Mouse (Mus musculus) embryonic facial prominence, embryonic 15.5 days (tissue): ENCODE data around the gene Gpr87. TPM values are rescaled to one million over a fixed set of nuclear protein-coding genes. Genes with fewer than 3 reads are reported as not detected.

Experiments
- ATAC-seq: fragments of 200-750 bp; cut with Nextera tagmentation; 2 replicates; pipeline ENCODE4 v1.8.0; 2017; ENCODE audit warnings: low read depth, moderate TSS enrichment; ENCODE audit not compliant: insufficient number of reproducible peaks, low FRiP score, low TSS enrichment
- H3K27ac ChIP-seq: fragments of 300-500 bp; sonication (generic); replicated peaks from 2 replicates; pipeline ENCODE4 v1.5.1; 2015; ENCODE audit warnings: mild to moderate bottlenecking, inconsistent platforms
- H3K27me3 ChIP-seq: fragments of 300-500 bp; sonication (generic); 2 replicates; pipeline ENCODE4 v1.6.1; 2015; ENCODE audit warnings: inconsistent platforms
- H3K36me3 ChIP-seq: fragments of 300-500 bp; sonication (generic); 2 replicates; pipeline ENCODE4 v1.6.1; 2015; ENCODE audit warnings: mild to moderate bottlenecking, inconsistent platforms
- H3K4me1 ChIP-seq: fragments of 300-500 bp; sonication (generic); 2 replicates; pipeline ENCODE4 v1.6.1; 2015; ENCODE audit warnings: inconsistent platforms
- H3K4me2 ChIP-seq: fragments of 300-500 bp; sonication (generic); replicated peaks from 2 replicates; pipeline ENCODE4 v1.6.1; 2015; ENCODE audit warnings: mild to moderate bottlenecking, inconsistent platforms
- H3K4me3 ChIP-seq: fragments of 300-500 bp; sonication (generic); replicated peaks from 2 replicates; pipeline ENCODE4 v1.5.1; 2015; ENCODE audit warnings: mild to moderate bottlenecking, inconsistent platforms
- H3K9ac ChIP-seq: fragments of 300-500 bp; sonication (generic); 2 replicates; pipeline ENCODE4 v1.6.1; 2015; ENCODE audit warnings: inconsistent platforms
- H3K9me3 ChIP-seq: fragments of 300-500 bp; sonication (generic); replicated peaks from 2 replicates; pipeline ENCODE4 v1.6.1; 2016; ENCODE audit warnings: inconsistent platforms
- WGBS: fragments of 180-500 bp; shearing (Covaris S2); methylation state at CpG from one replicate; pipeline ENCODE4 v1.1.7; 2015; 5-methylcytosine and 5-hydroxymethylcytosine counted together
- polyA plus RNA-seq: library from polyadenylated mRNA; unstranded; fragments of >200 nt; fragmentation: Nextera tagmentation; extraction: Ambion mirVana; gene quantifications from 2 replicates; pipeline ENCODE4 v1.2.1, GENCODE M21; 2015

The Gpr87 gene
- polyA plus RNA-seq, 1 experiment from 2014 or later, result 25.8 TPM

DNA sequence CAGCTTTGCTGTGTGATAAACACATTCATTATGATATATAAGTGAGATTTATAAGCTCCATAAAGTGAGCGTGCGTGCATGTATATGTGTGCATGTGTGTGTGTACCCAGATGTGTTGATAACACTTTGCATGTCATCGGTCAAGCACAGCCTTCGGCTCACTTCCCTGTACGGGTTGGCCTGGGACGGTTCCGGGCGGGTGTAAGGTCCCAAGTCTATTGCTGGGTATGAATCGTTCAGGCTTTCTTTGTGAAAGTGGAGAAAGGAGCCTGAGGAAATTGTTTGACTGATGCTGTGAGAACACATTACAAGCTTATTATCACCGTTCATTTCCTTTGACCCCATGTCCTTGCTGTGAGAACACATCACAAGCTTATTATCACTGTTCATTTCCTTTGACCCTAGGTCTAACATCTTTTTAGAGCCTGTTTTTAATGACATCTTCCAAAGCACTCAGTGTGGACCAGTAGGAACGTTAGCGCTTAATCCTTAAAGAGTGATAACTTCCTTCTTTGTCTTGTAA is 55.9 kb downstream of the Gpr87 start:
- Histone ChIP-seq H3K27ac (no peak overlapping the region), H3K27me3 (no peaks in the 10 kb centered on the region), H3K4me3 (no peak overlapping the region), H3K36me3 (no peaks in the 10 kb centered on the region), H3K4me2 (no peak overlapping the region), H3K9me3 (no peaks in the 10 kb centered on the region), H3K4me1 (no peaks in the 10 kb centered on the region), H3K9ac (no peak overlapping the region)
- 79% methylated on average over 12 of the region's 12 CpGs for WGBS
- ATAC-seq, result no peak

- no peak overlapping the region for H3K9ac ChIP-seq
- H3K4me3 ChIP-seq, result no peak overlapping the region
- no peak overlapping the region for H3K27ac ChIP-seq
- H3K4me1 ChIP-seq, result no peaks in the 10 kb centered on the region; the same call in 1 of the 2 replicates
- H3K27me3 ChIP-seq, result no peaks in the 10 kb centered on the region
- H3K4me2 ChIP-seq, result no peak overlapping the region
- H3K9me3 ChIP-seq, result no peaks in the 10 kb centered on the region
- no peaks in the 10 kb centered on the region for H3K36me3 ChIP-seq
- ATAC-seq, result no peak
- WGBS, result 73% methylated on average over 5 of the region's 5 CpGs
These were observed 58.8 kb downstream of the Gpr87 start for GRCm38 (mm10) chr3:59135911-59136653.

DNA sequence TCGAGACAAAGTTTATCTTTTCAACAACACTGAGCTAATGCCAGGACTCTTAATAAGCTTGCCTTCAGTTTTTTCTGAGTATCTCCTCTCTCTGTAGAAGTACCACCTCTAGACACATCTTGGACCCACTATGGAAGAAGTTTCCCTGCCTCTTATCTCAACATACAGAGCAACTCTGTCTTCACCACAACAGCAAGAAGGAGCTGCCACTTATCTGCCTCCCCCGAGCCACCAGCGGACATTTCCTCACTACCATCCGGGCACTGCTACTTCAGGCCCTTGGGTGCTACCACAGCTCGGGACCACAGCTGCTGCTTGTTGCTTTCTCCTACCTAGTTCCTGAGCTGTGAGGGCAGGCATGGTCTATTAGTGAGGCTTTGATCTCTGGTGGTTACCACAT is 61.7 kb downstream of the Gpr87 start:
- 76% methylated on average over 5 of the region's 5 CpGs for WGBS
- ATAC-seq, result no peak

DNA sequence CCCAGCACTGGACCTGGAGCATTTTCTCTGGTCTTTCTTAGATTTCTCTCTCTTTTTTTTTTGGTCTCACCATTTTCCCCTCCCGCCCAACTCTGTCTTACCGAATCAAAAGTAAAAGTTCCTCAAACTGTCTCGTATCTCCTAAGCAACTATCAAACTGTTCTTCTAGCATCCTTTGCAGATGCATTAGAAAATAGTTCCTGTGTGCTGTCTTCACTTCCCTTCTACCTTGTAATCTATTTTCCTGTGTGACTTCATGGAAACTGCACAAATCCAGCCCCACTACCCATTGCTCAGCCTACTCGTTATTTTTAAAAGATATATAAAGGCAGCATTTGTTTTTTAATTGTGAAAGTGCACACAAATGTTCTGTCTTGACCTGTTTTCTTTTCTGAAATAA is 62.9 kb downstream of the Gpr87 start:
- Histone ChIP-seq H3K4me3 (no peak overlapping the region), H3K27me3 (no peaks in the 10 kb centered on the region), H3K9me3 (no peaks in the 10 kb centered on the region), H3K4me1 (peaks cover 6% of the 10 kb centered on the region; the same call in 1 of the 2 replicates), H3K9ac (no peak overlapping the region), H3K27ac (no peak overlapping the region), H3K36me3 (no peaks in the 10 kb centered on the region), H3K4me2 (no peak overlapping the region)
- 87% methylated on average over 4 of the region's 4 CpGs for WGBS
- no peak for ATAC-seq

More for the DNA sequence above, 61.7 kb downstream of the Gpr87 start:
- no peaks in the 10 kb centered on the region for H3K36me3 ChIP-seq
- no peak overlapping the region for H3K9ac ChIP-seq
- no peaks in the 10 kb centered on the region for H3K9me3 ChIP-seq
- no peak overlapping the region for H3K4me2 ChIP-seq
- H3K4me3 ChIP-seq, result no peak overlapping the region
- H3K4me1 ChIP-seq, result peaks cover 6% of the 10 kb centered on the region; the same call in 1 of the 2 replicates
- no peaks in the 10 kb centered on the region for H3K27me3 ChIP-seq
- H3K27ac ChIP-seq, result no peak overlapping the region

DNA sequence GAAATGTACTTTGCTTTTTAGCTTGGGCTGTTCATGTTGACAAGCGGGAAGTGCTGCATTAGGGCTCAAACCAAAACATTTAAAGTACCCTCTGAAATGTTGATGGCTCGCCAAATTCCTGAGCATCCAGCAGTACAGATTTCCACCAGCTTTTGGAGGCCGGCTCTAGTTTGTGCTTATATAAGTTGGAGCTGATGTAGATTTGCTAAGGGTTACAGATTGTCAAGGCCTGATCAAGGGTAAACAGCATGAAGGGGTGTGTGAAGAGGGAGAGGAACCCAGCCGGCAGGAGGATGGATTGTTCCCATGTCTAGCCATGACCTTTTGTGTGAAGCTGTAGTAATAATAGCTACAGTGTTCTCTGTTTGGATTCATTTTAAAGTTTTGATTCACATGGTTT is 63.8 kb downstream of the Gpr87 start:
- H3K27me3 ChIP-seq, result no peaks in the 10 kb centered on the region
- H3K36me3 ChIP-seq, result no peaks in the 10 kb centered on the region
- H3K9ac ChIP-seq, result no peak overlapping the region
- no peak overlapping the region for H3K4me3 ChIP-seq
- no peaks in the 10 kb centered on the region for H3K9me3 ChIP-seq
- WGBS, result 28% methylated on average over 4 of the region's 4 CpGs
- peaks cover 6% of the 10 kb centered on the region; the same call in 1 of the 2 replicates for H3K4me1 ChIP-seq
- no peak overlapping the region for H3K4me2 ChIP-seq
- no peak overlapping the region for H3K27ac ChIP-seq
- no peak for ATAC-seq

DNA sequence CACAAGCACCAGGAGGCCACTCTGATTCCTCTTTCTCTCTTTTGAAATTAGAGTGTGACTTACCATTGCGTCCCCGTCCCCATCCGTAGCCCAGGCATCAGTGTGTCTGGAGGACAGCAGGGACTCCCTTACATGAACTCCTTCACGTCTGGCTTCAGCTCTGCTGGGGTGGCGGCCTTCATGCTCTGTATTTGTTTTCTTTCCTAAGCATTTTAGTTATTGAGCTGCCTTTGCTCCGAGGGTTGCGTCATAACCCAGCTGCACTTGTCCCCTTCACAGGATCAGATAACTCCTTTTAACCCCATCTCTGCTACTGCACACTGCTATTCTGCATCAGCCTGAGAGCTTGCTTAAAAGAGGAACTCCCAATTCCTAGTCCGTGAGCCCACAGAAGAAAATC is 64.5 kb downstream of the Gpr87 start:
- Histone ChIP-seq H3K4me3 (no peak overlapping the region), H3K4me1 (peaks cover 6% of the 10 kb centered on the region; the same call in 1 of the 2 replicates), H3K27ac (no peak overlapping the region), H3K36me3 (no peaks in the 10 kb centered on the region), H3K9me3 (no peaks in the 10 kb centered on the region), H3K9ac (no peak overlapping the region), H3K27me3 (no peaks in the 10 kb centered on the region), H3K4me2 (no peak overlapping the region)
- no peak for ATAC-seq
- 45% methylated on average over 8 of the region's 8 CpGs for WGBS

DNA sequence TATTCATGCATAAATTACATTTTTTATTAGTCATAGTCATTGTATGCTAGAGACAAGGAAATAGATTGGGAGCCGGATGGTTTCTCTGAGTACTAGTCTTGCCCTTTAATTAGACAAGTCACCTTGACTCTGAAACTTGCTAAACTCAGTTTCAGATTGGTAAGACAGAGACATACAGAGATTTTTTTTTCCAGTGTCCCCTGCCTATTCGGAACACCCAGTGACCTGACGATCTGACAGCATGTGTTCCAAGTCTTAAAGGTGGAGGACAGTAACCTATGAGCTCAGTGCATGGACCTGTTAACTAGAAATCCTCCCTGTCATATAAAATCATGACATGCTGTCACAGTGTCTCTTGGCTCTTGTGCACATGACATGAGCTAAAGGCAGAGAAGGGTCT is 65.4 kb downstream of the Gpr87 start:
- H3K4me3 ChIP-seq, result no peak overlapping the region
- no peaks in the 10 kb centered on the region for H3K36me3 ChIP-seq
- no peaks in the 10 kb centered on the region for H3K27me3 ChIP-seq
- H3K9ac ChIP-seq, result no peak overlapping the region
- H3K9me3 ChIP-seq, result no peaks in the 10 kb centered on the region
- 89% methylated on average over 3 of the region's 3 CpGs for WGBS
- H3K27ac ChIP-seq, result no peak overlapping the region
- no peak overlapping the region for H3K4me2 ChIP-seq
- ATAC-seq, result no peak
- peaks cover 6% of the 10 kb centered on the region; the same call in 1 of the 2 replicates for H3K4me1 ChIP-seq

Other genes with a start within 250 kb of the Gpr87 start
- 3.0 and 3.1 TPM in 2 replicates for gene Med12l, start 189.3 kb downstream of the Gpr87 start, polyA plus RNA-seq
- gene Gpr171, start 93.3 kb downstream of the Gpr87 start, polyA plus RNA-seq, result 1.7 and 1.9 TPM in 2 replicates
- 2.3 and 2.4 TPM in 2 replicates for gene P2ry14, start 41.5 kb downstream of the Gpr87 start, polyA plus RNA-seq
- gene P2ry13, start 15.8 kb upstream of the Gpr87 start, polyA plus RNA-seq, result 1.7 and 2.1 TPM in 2 replicates
- 2.3 and 2.6 TPM in 2 replicates for gene P2ry12, start 67.8 kb upstream of the Gpr87 start, polyA plus RNA-seq
- 28.1 and 38.8 TPM in 2 replicates for gene Igsf10, start 149.3 kb upstream of the Gpr87 start, polyA plus RNA-seq